Mouse (Mus musculus) left cerebral cortex, adult 9 months (tissue): ENCODE results near the gene Zpr1.
"Not testable (repeated sequence)": the region's sequence is repeated elsewhere in the genome, so short reads cannot be mapped to it uniquely, and the experiment has no call there.

Experiments used
- DNase-seq, 2 experiments: peaks; one replicate each; pipeline ENCODE4 v3.0.0; 2022; ENCODE audit warnings: low spot score in 2 of 2

Zpr1 gene

GRCm38 (mm10) chr9:46261131-46261530, 11.7 kb upstream of the Zpr1 start:
- no peak for DNase-seq

GRCm38 (mm10) chr9:46268343-46268873, 4.5 kb upstream of the Zpr1 start, which contains the start of gene Apoa5:
TSS of gene Apoa5 (plus strand) at chr9:46268633.
- no peak for DNase-seq

- DNase-seq = no peak
Observed at GRCm38 (mm10) chr9:46269125-46269524, 3.7 kb upstream of the Zpr1 start.

- no peak for DNase-seq
Observed at GRCm38 (mm10) chr9:46270782-46271181, 2.1 kb upstream of the Zpr1 start.

- DNase-seq = no peak
Observed at GRCm38 (mm10) chr9:46272070-46272469, 794 bp upstream of the Zpr1 start.

- no peak for DNase-seq
Observed at GRCm38 (mm10) chr9:46274494-46274893, 1.6 kb downstream of the Zpr1 start.

GRCm38 (mm10) chr9:46282631-46283436, 10.0 kb downstream of the Zpr1 start, which contains the start of gene Bud13:
TSS of gene Bud13 (plus strand) at chr9:46283008.
- peak; percentile 67 to 92 for DNase-seq

- no peak for DNase-seq
Observed at GRCm38 (mm10) chr9:46298381-46298780, 25.5 kb downstream of the Zpr1 start.

- DNase-seq = peak in 1 of 2 experiments; percentile 60
Observed at GRCm38 (mm10) chr9:46302142-46302541, 29.3 kb downstream of the Zpr1 start.

- no peak for DNase-seq
Observed at GRCm38 (mm10) chr9:46309121-46309520, 36.3 kb downstream of the Zpr1 start.

- peak in 1 of 2 experiments; percentile 64 for DNase-seq
Observed at GRCm38 (mm10) chr9:46314507-46314906, 41.6 kb downstream of the Zpr1 start.

- DNase-seq = no peak
Observed at GRCm38 (mm10) chr9:46314921-46315320, 42.1 kb downstream of the Zpr1 start.

- peak in 1 of 2 experiments; percentile 48 for DNase-seq
Observed at GRCm38 (mm10) chr9:46315807-46316365, 43.0 kb downstream of the Zpr1 start.

GRCm38 (mm10) chr9:46316388-46316787, 43.5 kb downstream of the Zpr1 start:
- no peak for DNase-seq

- DNase-seq = no peak
Observed at GRCm38 (mm10) chr9:46316909-46317308, 44.0 kb downstream of the Zpr1 start.

GRCm38 (mm10) chr9:46317957-46318356, 45.1 kb downstream of the Zpr1 start:
- DNase-seq = no peak

GRCm38 (mm10) chr9:46319886-46320285, 47.0 kb downstream of the Zpr1 start, which contains the start of gene 4931429L15Rik:
TSS of gene 4931429L15Rik (minus strand) at chr9:46319986.
- DNase-seq = not testable (repeated sequence)

GRCm38 (mm10) chr9:46320461-46320860, 47.6 kb downstream of the Zpr1 start:
- DNase-seq = no peak

GRCm38 (mm10) chr9:46326694-46327405, 54.0 kb downstream of the Zpr1 start:
- no peak for DNase-seq

- no peak for DNase-seq
Observed at GRCm38 (mm10) chr9:46327706-46328571, 55.1 kb downstream of the Zpr1 start.
